Mouse (Mus musculus) hindbrain, embryonic 12.5 days (tissue): ENCODE results near the gene Emc6. TPM values are rescaled to one million over a fixed set of nuclear protein-coding genes. Genes with fewer than 3 reads are reported as not detected.

Experiments
- ATAC-seq: fragments of 200-750 bp; cut with Nextera tagmentation; 2 replicates; pipeline ENCODE4 v1.8.0; 2017; ENCODE audit warnings: moderate TSS enrichment; ENCODE audit not compliant: low FRiP score
- H3K27ac ChIP-seq: fragments of 300-500 bp; sonication (generic); 2 replicates; pipeline ENCODE4 v1.5.1; 2016; ENCODE audit warnings: mild to moderate bottlenecking
- H3K27me3 ChIP-seq: fragments of 300-500 bp; sonication (generic); 2 replicates; pipeline ENCODE4 v1.6.1; 2016; ENCODE audit warnings: mild to moderate bottlenecking
- H3K36me3 ChIP-seq: fragments of 300-500 bp; sonication (generic); 2 replicates; pipeline ENCODE4 v1.6.1; 2016; ENCODE audit warnings: mild to moderate bottlenecking
- H3K4me1 ChIP-seq: fragments of 300-500 bp; sonication (generic); 2 replicates; pipeline ENCODE4 v1.6.1; 2016
- H3K4me2 ChIP-seq: fragments of 300-500 bp; sonication (generic); replicated peaks from 2 replicates; pipeline ENCODE4 v1.6.1; 2016; ENCODE audit warnings: mild to moderate bottlenecking
- H3K4me3 ChIP-seq: fragments of 300-500 bp; sonication (generic); 2 replicates; pipeline ENCODE4 v1.5.1; 2016; ENCODE audit warnings: mild to moderate bottlenecking
- H3K9ac ChIP-seq: fragments of 300-500 bp; sonication (generic); 2 replicates; pipeline ENCODE4 v1.6.1; 2016; ENCODE audit warnings: mild to moderate bottlenecking, moderate library complexity
- H3K9me3 ChIP-seq: fragments of 300-500 bp; sonication (generic); replicated peaks from 2 replicates; pipeline ENCODE4 v1.6.1; 2016; ENCODE audit warnings: mild to moderate bottlenecking
- WGBS: fragments of 180-500 bp; shearing (Covaris S2); methylation state at CpG from one replicate; pipeline ENCODE4 v1.1.7; 2016; 5-methylcytosine and 5-hydroxymethylcytosine counted together
- polyA plus RNA-seq: library from polyadenylated mRNA; unstranded; fragments of >200 nt; fragmentation: Nextera tagmentation; extraction: Ambion mirVana; gene quantifications from 2 replicates; pipeline ENCODE4 v1.2.1, GENCODE M21; 2016

Emc6 gene
- polyA plus RNA-seq, 1 experiment from 2014 or later, result 111 TPM

GRCm38 (mm10) chr11:73199879-73200278 is 23.0 kb upstream of the Emc6 start:
- Histone ChIP-seq H3K27ac (no peak overlapping the region), H3K9ac (peak overlapping the region; percentile 69), H3K4me1 (peaks cover 15% of the 10 kb centered on the region), H3K27me3 (no peaks in the 10 kb centered on the region), H3K36me3 (peaks cover 5% of the 10 kb centered on the region; the same call in 1 of the 2 replicates), H3K9me3 (no peaks in the 10 kb centered on the region), H3K4me2 (peak overlapping the region; percentile 87), H3K4me3 (peak overlapping the region; percentile 59)
- ATAC-seq, result no peak
- 2% methylated on average over 12 of the region's 12 CpGs for WGBS

- Histone ChIP-seq H3K4me1 (peaks cover 15% of the 10 kb centered on the region), H3K27ac (no peak within 1 kb of the TSS), H3K4me3 (peak within 1 kb of the TSS; percentile 59), H3K9ac (peak within 1 kb of the TSS; percentile 69), H3K36me3 (peaks cover 5% of the 10 kb centered on the region; the same call in 1 of the 2 replicates), H3K27me3 (no peaks in the 10 kb centered on the region), H3K9me3 (no peaks in the 10 kb centered on the region), H3K4me2 (peak within 1 kb of the TSS; percentile 87)
- WGBS, result under 1% methylated on average over 32 of the region's 32 CpGs
- ATAC-seq, result peak; percentile 98
Observed at GRCm38 (mm10) chr11:73199230-73199712, 22.4 kb upstream of the Emc6 start, which contains the start of gene Shpk. Gene Shpk, plus strand, starts transcription at chr11:73199460.

GRCm38 (mm10) chr11:73198603-73199229 is 21.9 kb upstream of the Emc6 start, which contains the start of gene Ctns:
Gene Ctns, minus strand, starts transcription at chr11:73199042.
- Histone ChIP-seq H3K9me3 (no peaks in the 10 kb centered on the region), H3K27me3 (no peaks in the 10 kb centered on the region), H3K9ac (peak within 1 kb of the TSS; percentile 69), H3K4me1 (peaks cover 15% of the 10 kb centered on the region), H3K36me3 (peaks cover 5% of the 10 kb centered on the region; the same call in 1 of the 2 replicates), H3K4me3 (peak within 1 kb of the TSS; percentile 59), H3K4me2 (peak within 1 kb of the TSS; percentile 87), H3K27ac (no peak within 1 kb of the TSS)
- peak; percentile 97 for ATAC-seq
- under 1% methylated on average over 22 of the region's 22 CpGs for WGBS

GRCm38 (mm10) chr11:73198190-73198589 is 21.4 kb upstream of the Emc6 start:
- H3K27ac ChIP-seq, result no peak overlapping the region
- H3K4me2 ChIP-seq, result peak overlapping the region; percentile 87
- no peaks in the 10 kb centered on the region for H3K27me3 ChIP-seq
- WGBS, result 18% methylated on average over 1 of the region's 1 CpGs
- peak overlapping the region; percentile 69 for H3K9ac ChIP-seq
- peaks cover 5% of the 10 kb centered on the region; the same call in 1 of the 2 replicates for H3K36me3 ChIP-seq
- no peaks in the 10 kb centered on the region for H3K9me3 ChIP-seq
- peak overlapping the region; percentile 59 for H3K4me3 ChIP-seq
- H3K4me1 ChIP-seq, result peaks cover 15% of the 10 kb centered on the region
- no peak for ATAC-seq

GRCm38 (mm10) chr11:73194444-73194843 is 17.6 kb upstream of the Emc6 start:
- Histone ChIP-seq H3K27ac (no peak overlapping the region), H3K27me3 (no peaks in the 10 kb centered on the region), H3K4me3 (no peak overlapping the region), H3K9me3 (no peaks in the 10 kb centered on the region), H3K9ac (no peak overlapping the region), H3K4me1 (peaks cover 9% of the 10 kb centered on the region), H3K4me2 (no peak overlapping the region), H3K36me3 (peaks cover 36% of the 10 kb centered on the region)
- WGBS, result 77% methylated on average over 2 of the region's 2 CpGs
- no peak for ATAC-seq

- 82% methylated on average over 6 of the region's 6 CpGs for WGBS
- no peaks in the 10 kb centered on the region for H3K9me3 ChIP-seq
- H3K27me3 ChIP-seq, result no peaks in the 10 kb centered on the region
- peaks cover 48% of the 10 kb centered on the region for H3K36me3 ChIP-seq
- H3K4me1 ChIP-seq, result peaks cover 7% of the 10 kb centered on the region
- no peak overlapping the region for H3K9ac ChIP-seq
- ATAC-seq, result no peak
- H3K4me2 ChIP-seq, result no peak overlapping the region
- H3K27ac ChIP-seq, result no peak overlapping the region
- H3K4me3 ChIP-seq, result no peak overlapping the region
Observed at GRCm38 (mm10) chr11:73193047-73193446, 16.2 kb upstream of the Emc6 start.

GRCm38 (mm10) chr11:73187231-73187630 is 10.4 kb upstream of the Emc6 start:
- no peaks in the 10 kb centered on the region for H3K4me1 ChIP-seq
- no peaks in the 10 kb centered on the region for H3K27me3 ChIP-seq
- 90% methylated on average over 6 of the region's 6 CpGs for WGBS
- no peak overlapping the region for H3K4me3 ChIP-seq
- no peak for ATAC-seq
- no peaks in the 10 kb centered on the region for H3K9me3 ChIP-seq
- H3K36me3 ChIP-seq, result peaks cover 80% of the 10 kb centered on the region
- no peak overlapping the region for H3K9ac ChIP-seq
- H3K27ac ChIP-seq, result no peak overlapping the region
- H3K4me2 ChIP-seq, result no peak overlapping the region

- no peak overlapping the region for H3K9ac ChIP-seq
- no peak for ATAC-seq
- peaks cover 72% of the 10 kb centered on the region for H3K36me3 ChIP-seq
- no peak overlapping the region for H3K4me3 ChIP-seq
- WGBS, result 93% methylated on average over 10 of the region's 10 CpGs
- no peaks in the 10 kb centered on the region for H3K27me3 ChIP-seq
- H3K27ac ChIP-seq, result no peak overlapping the region
- H3K9me3 ChIP-seq, result no peaks in the 10 kb centered on the region
- no peaks in the 10 kb centered on the region for H3K4me1 ChIP-seq
- no peak overlapping the region for H3K4me2 ChIP-seq
Observed at GRCm38 (mm10) chr11:73185872-73186615, 9.2 kb upstream of the Emc6 start.

DNA sequence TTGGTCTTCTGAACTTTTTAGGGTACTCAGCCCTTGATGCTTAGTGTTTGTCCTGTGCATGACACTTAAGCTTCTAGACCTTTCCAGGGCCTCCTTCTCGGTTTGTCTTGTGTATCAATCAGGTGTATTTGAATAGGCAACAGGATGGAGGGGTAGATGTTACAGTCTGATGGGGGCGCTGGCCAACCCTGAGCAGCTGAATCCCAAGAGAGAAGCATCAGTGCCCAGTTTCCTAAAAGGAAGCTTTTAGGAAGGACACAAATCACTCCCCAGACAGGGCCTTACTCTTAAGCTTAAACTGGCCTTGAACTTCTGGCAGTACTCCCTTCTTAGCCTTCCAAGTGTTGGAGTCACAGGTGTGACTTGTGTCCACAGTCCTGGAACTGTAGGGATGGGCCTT is 1.1 kb upstream of the Emc6 start:
- Histone ChIP-seq H3K4me1 (peaks cover 32% of the 10 kb centered on the region), H3K27ac (peak overlapping the region; percentile 91), H3K9me3 (no peaks in the 10 kb centered on the region), H3K36me3 (peaks cover 24% of the 10 kb centered on the region), H3K4me3 (peak overlapping the region; percentile 65), H3K4me2 (peak overlapping the region; percentile 68), H3K9ac (peak overlapping the region; percentile 84), H3K27me3 (no peaks in the 10 kb centered on the region)
- 0% methylated on average over 2 of the region's 2 CpGs for WGBS
- ATAC-seq, result no peak

- Histone ChIP-seq H3K27ac (peak overlapping the region; percentile 91), H3K4me2 (peak overlapping the region; percentile 68), H3K4me1 (peaks cover 32% of the 10 kb centered on the region), H3K9ac (peak overlapping the region; percentile 84), H3K4me3 (peak overlapping the region; percentile 65), H3K27me3 (no peaks in the 10 kb centered on the region), H3K9me3 (no peaks in the 10 kb centered on the region), H3K36me3 (peaks cover 22% of the 10 kb centered on the region)
- ATAC-seq, result peak; percentile 61
- WGBS, result 1% methylated on average over 28 of the region's 28 CpGs
Observed at GRCm38 (mm10) chr11:73177509-73177875, 655 bp upstream of the Emc6 start.

GRCm38 (mm10) chr11:73176186-73176585 is 651 bp downstream of the Emc6 start:
- Histone ChIP-seq H3K4me2 (peak overlapping the region; percentile 68), H3K4me3 (peak overlapping the region; percentile 65), H3K27me3 (no peaks in the 10 kb centered on the region), H3K9me3 (no peaks in the 10 kb centered on the region), H3K27ac (peak overlapping the region; percentile 86), H3K36me3 (peaks cover 27% of the 10 kb centered on the region), H3K9ac (peak overlapping the region; percentile 77), H3K4me1 (peaks cover 32% of the 10 kb centered on the region)
- ATAC-seq, result no peak
- 2% methylated on average over 15 of the region's 15 CpGs for WGBS

- peaks cover 32% of the 10 kb centered on the region for H3K4me1 ChIP-seq
Observed at GRCm38 (mm10) chr11:73175612-73176011, 1.2 kb downstream of the Emc6 start.

More at GRCm38 (mm10) chr11:73175612-73176011, 1.2 kb downstream of the Emc6 start:
- H3K4me2 ChIP-seq, result peak overlapping the region; percentile 68
- no peak overlapping the region for H3K9ac ChIP-seq
- peak overlapping the region; percentile 65 for H3K4me3 ChIP-seq
- no peaks in the 10 kb centered on the region for H3K27me3 ChIP-seq
- H3K9me3 ChIP-seq, result no peaks in the 10 kb centered on the region
- H3K36me3 ChIP-seq, result peaks cover 24% of the 10 kb centered on the region
- H3K27ac ChIP-seq, result no peak overlapping the region
- WGBS, result 45% methylated on average over 8 of the region's 8 CpGs
- ATAC-seq, result no peak
